Mouse (Mus musculus): ENCODE data around the gene Cpox.

Gene Cpox

DNA sequence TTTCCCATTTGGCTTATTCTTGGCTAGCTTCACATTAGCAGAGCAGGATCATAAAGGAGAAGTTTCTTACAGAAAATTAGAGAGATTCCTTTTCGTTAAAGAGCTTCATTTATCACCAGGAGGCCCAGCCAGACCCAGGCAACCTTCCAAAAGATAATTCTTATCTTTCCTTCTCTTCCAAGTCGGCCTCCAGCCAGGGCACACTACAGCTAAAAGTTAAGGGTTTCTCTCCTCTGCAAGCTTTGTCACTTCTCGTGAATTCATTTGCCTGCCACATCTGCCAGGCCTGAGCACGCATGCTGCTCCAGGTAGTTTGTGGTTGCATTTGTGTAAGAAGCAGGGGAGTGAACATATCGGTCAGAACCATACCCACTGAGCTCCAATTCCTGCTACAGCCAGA, 828 bp upstream of the Cpox start:
- no peak for DNase-seq (ENCODE audit: low spot score in 2 of 2)

DNA sequence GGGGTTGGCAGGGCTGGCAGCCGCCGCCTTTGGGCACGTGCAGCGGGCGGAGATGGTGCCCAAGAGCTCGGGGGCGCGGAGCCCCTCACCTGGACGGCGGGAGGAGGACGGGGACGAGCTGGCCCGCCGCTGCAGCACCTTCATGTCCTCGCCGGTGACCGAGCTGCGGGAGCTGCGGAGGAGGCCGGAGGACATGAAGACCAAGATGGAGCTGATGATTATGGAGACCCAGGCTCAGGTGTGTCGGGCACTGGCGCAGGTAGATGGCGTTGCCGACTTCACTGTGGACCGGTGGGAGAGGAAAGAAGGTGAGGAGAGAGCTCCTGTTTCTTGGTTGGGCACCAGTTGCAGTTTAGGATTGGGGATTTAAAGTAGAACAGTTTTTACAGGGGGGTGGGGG, 551 bp downstream of the Cpox start:
- no peak for DNase-seq (ENCODE audit: low spot score in 2 of 2)

DNA sequence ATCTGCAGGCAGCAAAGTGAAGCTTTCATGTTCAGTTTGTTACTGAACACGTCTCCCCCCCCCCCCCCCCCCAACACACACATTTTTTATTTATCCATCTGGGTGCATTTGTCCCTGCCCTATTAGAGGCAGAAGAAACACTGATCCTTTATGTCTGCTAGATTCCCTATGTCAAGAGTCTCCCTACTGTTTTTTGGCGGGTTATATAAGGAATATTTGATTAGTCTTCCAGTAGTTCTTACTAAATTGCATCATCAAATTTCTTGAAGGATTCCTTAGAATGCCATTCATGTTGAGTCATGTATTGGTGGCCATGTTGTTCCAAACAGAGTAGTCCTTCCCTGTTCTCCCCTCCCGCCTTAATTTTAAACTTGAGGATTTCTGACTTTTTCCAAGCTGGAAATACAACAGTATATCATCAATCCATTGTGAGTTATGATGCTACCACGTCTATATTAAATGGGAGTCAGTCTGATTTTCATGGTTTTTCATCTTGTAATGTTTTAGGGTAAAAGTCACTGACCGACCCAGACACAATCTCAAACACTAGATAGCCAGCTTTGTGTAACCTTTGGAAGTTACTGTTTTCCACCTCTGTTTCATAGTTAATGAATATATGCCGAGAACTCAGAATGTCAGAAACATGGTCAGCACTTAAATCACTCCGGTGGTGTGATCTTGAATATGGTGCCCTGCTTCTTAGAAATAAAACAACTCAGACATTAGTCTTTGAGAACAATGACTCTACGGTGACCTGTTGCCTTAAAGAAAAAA, 1.3 kb downstream of the Cpox start:
- no peak for DNase-seq (ENCODE audit: low spot score in 2 of 2)

DNA sequence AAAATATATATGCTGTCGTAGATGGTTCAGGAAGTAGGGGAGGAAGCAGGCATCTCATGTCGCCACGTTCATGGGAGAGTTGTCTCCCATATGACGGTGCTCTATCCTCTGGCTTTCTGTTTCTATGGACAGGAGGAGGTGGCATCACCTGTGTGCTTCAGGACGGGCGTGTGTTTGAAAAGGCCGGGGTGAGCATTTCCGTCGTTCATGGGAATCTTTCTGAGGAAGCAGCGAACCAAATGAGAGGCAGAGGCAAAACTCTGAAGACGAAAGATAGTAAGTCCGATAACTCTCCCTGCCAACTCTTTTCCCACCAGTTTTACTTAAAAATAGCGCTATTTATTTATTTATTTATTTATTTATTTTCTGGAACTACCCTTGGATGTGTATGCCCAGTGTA, 2.3 kb downstream of the Cpox start:
- DNase-seq (ENCODE audit: low spot score in 2 of 2) = no peak

DNA sequence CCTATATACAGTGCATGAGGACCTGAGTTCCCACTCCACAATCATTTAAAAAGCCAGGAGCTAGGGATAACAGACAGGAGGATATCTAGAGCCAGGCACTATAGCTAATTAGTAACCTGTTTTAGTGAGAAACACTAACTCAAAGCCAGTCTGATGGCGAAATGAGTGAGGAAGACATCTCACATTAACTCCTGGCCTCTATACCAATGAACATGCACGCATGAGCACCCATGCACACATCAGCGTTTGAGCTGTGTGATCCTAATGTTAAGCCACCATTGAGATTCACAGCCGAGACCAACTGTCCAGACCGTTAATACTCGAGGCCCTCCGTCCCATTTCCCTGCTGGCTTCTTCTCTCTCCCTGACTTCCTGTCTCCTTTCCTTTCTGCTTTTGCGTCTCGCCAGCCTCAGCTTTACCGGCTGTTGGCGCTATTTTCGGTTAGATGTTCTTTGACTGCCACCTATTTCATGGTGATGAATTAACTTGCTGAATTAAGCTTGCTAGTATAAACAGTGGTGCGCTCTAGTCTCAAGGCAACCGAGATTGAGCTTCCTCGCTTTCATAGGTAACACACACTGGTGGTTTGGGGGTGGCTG, 3.8 kb downstream of the Cpox start:
- DNase-seq (ENCODE audit: low spot score in 2 of 2) = no peak

DNA sequence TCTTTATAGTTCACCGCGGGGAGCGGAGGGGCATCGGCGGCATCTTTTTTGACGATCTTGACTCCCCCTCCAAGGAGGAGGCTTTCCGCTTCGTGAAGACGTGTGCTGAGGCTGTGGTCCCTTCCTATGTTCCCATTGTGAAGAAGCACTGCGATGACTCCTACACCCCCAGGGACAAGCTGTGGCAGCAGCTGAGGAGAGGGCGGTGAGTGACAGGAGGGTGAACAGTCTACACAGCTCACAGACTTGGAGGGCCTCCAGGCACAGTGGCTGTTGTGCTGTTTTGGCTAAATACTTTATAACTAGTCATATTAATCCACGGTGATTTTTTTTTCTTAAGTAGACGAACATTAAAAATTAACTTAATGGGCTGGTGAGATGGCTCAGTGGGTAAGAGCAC, 5.2 kb downstream of the Cpox start:
- DNase-seq (ENCODE audit: low spot score in 2 of 2) = no peak

DNA sequence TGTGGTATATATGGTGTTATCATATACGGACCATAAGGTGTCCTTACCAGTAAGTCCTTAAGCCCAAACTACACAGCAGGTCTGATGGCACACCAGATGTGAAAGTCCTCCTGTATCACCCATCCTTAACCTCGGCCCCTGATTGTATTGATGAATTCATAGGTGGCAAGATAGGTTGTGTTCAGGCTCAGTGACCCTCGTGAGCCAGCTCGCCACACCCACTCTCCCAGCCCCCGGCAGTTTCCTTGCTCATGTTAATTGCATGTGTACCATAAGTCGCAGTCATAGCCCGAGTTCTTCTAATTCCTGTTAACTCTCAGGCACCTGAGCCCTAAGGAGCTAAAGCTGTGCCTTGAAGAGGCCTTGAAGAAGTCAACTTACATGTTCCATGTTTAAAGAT, 6.1 kb downstream of the Cpox start:
- DNase-seq (ENCODE audit: low spot score in 2 of 2) = no peak

DNA sequence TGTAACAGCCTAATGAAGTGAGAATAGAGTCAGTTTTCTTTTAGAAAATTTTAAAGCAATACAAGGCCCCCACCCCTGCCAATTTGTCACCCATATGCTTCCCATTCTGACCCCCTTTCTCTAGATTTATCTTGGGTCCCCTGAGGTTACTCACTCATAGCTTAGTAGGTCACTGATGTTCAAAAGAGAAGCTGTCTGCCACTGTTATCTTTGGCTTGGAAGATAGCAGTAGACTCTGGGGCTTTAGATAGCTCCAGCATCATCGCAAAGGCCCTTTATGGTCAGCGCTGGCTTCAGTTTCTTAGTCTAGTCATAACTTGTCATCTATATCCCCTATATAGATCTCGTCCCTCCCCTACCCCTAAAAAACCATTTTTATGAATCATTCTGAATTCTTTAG, 6.5 kb downstream of the Cpox start:
- no peak for DNase-seq (ENCODE audit: low spot score in 2 of 2)

DNA sequence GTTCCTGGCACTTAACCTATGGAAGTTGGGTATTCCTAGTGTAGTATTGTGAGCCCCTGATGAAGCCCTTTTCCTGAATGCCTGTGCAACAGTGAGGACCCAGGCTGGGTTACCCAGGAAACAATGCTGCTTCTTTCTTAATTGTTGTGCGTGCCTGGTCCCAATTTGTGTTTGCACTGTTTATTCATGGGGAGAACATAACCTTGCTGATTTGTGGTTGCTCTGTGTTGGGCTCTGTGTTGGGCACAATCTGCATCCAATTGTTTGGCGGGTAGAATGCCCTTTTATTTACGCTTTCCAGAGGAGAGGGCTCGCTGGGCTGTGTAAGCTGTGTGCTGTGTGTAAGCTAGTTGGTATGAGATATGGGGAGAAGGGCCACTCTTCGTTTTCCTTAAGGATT, 7.4 kb downstream of the Cpox start:
- no peak for DNase-seq (ENCODE audit: low spot score in 2 of 2)

DNA sequence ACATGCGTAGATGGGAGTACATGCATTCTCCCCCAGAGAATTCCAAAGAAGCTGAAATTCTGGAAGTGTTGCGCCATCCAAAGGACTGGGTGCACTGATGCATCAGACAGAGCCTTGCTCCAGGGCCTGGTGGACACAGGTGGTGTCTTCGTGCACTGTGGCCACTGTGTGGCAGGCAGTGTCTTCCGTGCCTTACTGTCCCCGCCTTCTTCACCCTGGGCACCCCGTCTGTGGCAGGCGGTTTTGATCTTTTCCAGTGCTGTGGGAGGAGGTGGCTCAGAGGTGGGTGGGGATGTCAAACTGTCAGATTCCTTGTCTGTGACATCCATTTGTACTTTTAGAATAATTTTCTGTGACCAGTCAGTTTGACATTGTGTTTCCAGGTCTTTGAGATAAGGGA, 8.6 kb downstream of the Cpox start:
- DNase-seq (ENCODE audit: low spot score in 2 of 2) = no peak

DNA sequence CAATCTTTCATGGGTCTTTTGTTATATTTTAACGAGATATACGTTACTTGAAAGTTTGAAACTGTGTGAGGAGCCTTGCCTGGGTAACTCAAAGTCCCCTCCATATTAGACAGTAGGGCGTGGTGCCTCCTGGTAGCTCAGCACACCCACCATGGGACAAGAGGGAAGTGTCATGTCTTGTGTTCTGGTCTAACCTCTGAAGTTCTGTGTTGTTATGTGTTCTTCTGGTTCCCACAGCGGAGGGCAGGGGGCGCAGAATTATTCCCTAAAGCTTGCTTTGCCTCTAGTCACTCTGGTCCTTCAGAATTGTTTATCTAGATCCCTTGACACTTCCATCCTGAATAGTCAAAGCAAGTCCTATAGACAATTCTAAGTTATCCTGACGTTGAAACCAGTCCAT, 12.0 kb downstream of the Cpox start:
- no peak for DNase-seq (ENCODE audit: low spot score in 2 of 2)

DNA sequence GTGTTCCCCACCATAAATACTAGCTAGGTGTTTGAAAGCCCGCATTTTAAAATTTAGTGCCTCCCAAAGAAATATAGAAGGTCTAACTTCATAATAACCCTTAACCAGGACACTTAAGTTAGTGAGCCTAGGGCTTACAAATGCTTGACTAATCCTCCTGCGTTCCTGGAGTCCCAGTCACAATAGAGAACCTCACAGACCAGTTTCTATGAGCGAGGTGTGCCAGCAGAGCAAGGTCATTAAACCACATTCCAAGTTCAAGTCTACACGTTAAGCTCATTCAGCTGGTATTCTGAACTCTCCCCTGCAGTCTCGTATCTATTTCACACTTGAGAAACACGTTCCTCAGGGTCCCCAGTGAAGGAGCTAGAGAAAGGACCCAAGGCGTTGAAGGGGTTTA, 12.8 kb downstream of the Cpox start:
- no peak for DNase-seq (ENCODE audit: low spot score in 2 of 2)

DNA sequence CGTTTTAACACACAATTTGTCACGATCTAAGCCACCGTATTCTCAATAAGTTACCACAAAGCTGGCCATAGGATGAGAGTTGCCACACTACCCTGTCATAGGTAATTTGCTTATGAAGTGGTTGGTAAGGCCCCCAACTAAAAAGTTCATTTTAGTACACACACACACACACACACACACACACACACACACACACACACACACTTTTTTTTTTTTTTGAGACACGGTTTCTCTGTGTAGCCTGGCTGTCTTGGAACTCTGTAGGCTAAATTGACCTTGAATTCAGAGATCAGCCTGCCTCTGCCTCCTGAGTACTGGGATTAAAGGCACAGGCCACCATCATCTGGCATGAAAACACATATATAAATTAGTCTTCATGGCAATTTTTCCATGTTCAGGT, 13.8 kb downstream of the Cpox start:
- no peak for DNase-seq (ENCODE audit: low spot score in 2 of 2)

DNA sequence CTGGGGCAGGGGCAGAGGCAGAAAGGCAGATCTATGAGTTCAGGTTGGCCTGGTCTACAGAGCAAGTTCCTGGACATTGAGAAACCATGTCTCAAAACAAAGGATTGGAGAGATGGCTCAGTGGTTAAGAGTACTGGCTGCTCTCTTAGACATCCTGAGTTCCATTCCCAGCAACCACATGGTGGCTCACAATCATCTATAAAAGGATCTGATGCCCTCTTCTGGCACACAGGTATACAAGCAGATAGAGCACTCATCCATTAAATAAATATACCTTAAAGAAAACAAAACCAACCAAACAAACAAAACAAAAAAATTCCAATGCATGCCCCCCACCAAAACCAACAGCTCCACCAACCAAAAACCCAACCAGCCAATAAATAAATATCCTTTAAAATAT, 14.4 kb downstream of the Cpox start:
- no peak for DNase-seq (ENCODE audit: low spot score in 2 of 2)

DNA sequence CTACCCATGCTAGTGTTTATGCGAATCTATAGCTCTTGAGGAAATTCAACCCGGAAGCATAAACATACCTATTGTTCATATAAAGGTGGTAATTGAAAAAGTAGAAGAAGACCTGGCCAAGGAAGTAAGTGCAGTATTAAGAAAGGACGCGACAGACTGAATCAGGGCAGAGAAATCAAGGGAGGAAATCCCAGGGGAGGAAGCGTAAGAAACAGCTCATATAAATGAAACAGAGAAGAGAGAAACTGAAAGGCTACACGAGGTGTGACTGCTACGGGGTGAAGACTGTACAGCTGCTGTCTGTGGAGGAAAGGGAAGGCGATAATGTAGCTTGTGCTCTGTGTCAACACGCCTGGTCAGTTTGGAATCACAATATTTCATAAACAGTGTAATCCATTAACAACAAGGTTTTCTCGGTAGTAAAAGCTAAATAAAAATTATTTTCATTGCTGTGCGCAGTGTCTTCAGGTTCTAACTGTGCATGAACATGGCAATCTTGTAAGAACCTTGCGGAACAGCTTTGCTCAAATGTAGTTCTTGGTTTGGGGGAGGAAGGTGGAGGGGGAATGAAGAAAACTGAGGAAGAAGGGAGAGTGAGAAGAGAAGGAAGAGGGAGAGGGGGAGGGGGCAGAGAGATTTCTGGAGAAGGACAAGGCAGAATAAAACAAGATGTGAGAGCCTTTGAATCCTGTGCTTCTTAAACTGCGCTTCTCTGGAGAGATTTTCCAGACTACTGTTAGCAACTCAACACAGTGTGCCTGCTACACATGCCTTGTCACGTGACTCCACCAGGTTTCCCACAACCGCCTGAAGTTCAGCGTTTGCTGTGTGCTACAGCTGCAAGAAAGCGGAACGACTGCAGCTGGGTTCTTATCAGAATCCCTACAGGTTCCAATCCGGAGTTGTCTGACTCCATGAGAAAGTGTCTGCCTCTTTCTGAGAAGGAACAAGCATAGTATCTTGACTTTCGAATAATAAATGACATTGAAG, 15.8 kb downstream of the Cpox start:
- DNase-seq (ENCODE audit: low spot score in 2 of 2) = no peak

DNA sequence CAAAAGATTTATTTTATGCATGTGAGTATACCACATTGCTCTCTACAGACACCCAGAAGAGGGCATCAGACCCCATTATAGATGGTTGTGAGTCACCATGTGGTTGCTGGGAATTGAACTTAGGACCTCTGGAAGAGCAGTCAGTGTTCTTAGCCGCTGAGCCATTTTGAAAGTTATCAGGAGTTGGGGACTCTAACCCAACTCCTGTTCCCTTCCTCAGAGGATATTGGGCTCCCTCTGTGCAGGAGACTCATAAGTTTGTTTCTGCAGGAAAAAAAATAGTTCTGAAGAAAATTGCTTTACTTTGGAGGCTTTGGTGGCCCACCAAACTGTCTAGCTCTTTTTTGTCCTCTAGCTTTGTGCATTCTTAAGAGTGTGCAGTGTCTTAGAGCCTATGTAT, 18.4 kb downstream of the Cpox start:
- DNase-seq (ENCODE audit: low spot score in 2 of 2) = no peak

DNA sequence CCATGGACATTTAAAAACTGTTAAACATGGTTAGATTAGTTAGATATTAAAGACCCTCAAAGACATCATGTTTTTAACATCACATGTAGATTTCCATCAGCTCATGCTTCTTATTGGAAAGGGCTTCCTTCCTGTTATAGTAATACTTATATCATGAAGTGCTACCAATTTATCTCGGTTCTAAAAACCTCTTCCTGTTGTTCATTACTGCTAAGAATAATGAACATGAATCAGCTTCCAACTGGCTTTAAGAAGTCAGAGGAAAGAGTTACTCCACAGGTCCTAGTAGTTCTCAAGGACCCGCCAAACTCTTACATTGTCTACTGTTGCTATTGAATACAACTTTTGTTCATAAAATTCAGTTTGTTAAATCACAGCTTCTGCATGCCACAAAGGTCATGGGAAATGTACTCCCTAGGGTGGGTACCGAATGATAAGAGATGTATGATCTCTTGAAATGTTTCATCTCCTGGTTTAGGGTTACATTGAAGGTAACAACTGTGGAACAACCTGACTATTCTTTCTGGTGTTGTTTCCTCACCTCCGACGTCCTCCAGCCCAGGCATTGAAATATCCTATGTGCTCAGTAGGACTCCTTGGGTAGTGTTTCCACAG, 19.6 kb downstream of the Cpox start:
- DNase-seq (ENCODE audit: low spot score in 2 of 2) = no peak

DNA sequence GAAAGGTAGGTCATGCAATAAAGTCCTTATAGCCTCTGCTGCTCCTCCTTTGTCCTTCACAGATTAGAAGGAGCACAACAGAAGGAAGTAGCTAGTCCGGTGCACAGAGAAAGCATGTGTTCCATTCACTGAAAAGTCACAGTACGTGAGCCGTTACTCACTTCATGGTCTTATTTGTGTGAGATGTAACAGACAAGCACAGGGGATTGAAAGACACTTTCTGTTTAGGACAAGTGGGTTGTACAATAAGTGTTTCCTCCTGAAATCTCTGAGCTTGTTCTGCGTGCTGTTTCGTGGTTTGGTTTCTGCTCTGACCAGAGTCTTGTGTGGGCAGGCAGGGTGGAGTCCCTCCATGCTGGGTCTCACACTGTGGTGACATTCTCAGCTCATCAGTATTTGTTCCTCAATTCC, 20.2 kb downstream of the Cpox start:
- peak; percentile 35 to 41 for DNase-seq (ENCODE audit: low spot score in 2 of 2)

DNA sequence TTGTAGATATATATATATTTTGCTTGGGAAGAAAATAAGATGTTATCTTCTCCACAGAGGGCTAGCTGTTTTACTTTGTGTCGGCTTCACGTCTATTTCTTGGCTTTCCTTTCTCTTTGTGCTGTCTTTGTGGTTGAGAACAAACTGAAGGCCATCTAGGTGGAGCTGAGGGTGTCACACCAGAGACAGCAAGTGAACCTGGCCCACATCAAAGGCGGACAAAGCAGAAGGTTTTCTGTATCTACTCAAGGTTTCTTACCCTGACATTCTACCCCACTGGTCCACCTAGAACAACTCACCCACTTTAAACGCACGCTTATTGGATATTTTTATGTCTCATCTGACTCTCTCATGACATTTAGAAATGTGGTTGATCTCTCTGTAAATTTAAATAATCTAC, 24.0 kb downstream of the Cpox start:
- peak; percentile 33 to 51 for DNase-seq (ENCODE audit: low spot score in 2 of 2)

DNA sequence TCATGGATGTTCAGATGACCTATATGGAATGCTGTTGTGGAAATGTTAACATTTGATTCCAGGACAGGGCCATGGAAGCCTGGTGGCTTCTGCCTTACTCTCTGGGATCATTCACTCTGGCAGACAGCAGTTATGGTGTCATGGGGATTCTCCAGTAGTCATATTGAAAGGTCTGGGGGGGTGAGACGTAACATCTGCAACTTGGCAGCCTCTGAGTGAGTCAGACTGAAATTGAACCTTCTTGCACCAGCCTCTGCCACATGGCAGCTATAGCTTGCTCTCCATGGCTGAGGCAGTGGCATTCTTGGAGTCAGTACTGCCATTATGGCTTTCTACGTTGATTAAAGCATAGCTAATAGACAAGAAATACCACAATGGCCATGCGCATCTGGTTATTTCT, 26.7 kb downstream of the Cpox start:
- no peak for DNase-seq (ENCODE audit: low spot score in 2 of 2)

DNA sequence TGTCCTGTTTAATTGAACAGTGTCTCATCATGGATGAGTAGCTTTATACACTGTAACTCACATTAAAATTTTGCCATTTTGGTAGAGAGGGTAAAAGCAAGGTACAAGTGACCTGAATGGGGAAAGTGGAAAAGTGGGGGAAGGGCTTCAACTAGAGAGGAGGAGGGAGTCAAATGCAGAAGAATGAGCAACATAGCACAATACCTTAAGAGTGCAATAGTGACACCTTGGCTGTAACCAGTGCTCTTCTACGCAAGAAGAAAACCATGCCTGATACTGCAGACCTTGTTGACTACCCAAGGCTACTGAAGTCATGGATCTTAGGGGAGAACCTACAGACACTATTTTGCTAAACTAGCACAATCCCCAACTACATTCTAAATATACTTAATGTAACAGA, 27.2 kb downstream of the Cpox start:
- DNase-seq (ENCODE audit: low spot score in 2 of 2) = no peak

DNA sequence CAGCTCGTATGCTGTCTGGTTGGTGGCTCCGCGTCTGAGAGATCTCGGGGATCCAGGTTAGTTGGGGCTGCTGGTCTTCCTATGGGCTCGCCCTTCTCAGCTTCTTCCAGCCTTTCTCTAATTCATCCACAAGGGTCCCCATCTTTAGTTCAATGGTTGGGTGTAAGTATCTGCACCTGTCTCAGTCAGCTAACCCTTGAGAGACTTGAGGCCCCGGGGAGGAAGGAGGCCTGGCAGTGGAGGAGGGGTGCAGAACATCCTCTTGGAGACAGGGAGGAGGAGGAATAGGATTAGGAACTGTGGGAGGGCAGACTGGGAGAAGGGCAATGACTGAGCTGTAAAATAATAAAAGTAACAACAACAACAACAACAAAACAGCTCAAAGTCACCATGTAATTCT, 30.1 kb downstream of the Cpox start:
- DNase-seq (ENCODE audit: low spot score in 2 of 2) = no peak

Measured in natural killer cell, adult 2 months (primary cell).